Mouse (Mus musculus) induced T-regulatory cell, adult 2 months (primary cell): ENCODE measurements around the gene Gm20816.
"Not testable (repeated sequence)": the region's sequence is repeated elsewhere in the genome, so short reads cannot be mapped to it uniquely, and the experiment has no call there.

Experiments used
- DNase-seq: peaks from one replicate; pipeline ENCODE4 v3.0.0-alpha.2; 2012; ENCODE audit warnings: low read depth

The Gm20816 gene

DNA sequence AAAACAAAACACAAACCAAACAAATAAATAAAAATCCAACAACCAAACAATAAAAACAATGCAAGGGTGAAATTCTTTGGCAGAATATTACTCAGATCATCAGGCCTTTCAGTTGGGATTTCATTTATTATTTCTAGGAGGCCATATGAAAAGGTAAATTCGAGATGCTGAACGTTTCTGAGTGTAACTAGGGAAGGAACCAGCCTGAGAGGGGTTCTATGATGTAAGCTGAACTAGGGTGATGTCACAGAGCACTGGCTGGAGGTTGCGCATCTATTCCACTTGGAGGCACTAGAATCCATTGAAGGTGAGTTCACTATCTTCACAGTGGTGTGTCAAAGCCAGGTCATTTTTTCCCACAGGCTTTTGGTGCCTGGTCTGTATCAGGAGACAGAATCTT is at the start of gene Gm20816:
Gene Gm20816, plus strand, starts transcription at position 301 of the 400 bp plus-strand sequence.
- DNase-seq = not testable (repeated sequence)
